Mouse (Mus musculus) midbrain, embryonic 14.5 days (tissue): ENCODE results near the gene Spin1. TPM values are rescaled to one million over a fixed set of nuclear protein-coding genes. Genes with fewer than 3 reads are reported as not detected.

Source experiments
- ATAC-seq: fragments of 200-750 bp; cut with Nextera tagmentation; 2 replicates; pipeline ENCODE4 v1.8.0; 2017; ENCODE audit warnings: moderate number of reproducible peaks, moderate library complexity; ENCODE audit not compliant: low FRiP score, low TSS enrichment
- DNase-seq: peaks from one replicate; pipeline ENCODE4 v3.0.0-alpha.2; 2015
- H3K27ac ChIP-seq: fragments of 300-500 bp; sonication (generic); replicated peaks from 2 replicates; pipeline ENCODE4 v1.5.1; 2014; ENCODE audit warnings: mild to moderate bottlenecking, low read depth, low read length, moderate library complexity
- H3K27me3 ChIP-seq: fragments of 300-500 bp; sonication (generic); 2 replicates; pipeline ENCODE4 v1.6.1; 2014; ENCODE audit warnings: low read length, control low read depth, mixed read lengths; ENCODE audit not compliant: control insufficient read depth, insufficient read depth
- H3K36me3 ChIP-seq: fragments of 300-500 bp; sonication (generic); 2 replicates; pipeline ENCODE4 v1.6.1; 2014; ENCODE audit warnings: low read length, control low read depth; ENCODE audit not compliant: control insufficient read depth, insufficient read depth
- H3K4me1 ChIP-seq: fragments of 300-500 bp; sonication (generic); 2 replicates; pipeline ENCODE4 v1.6.1; 2014; ENCODE audit warnings: mild to moderate bottlenecking, antibody characterized with exemption, low read length, control low read depth; ENCODE audit not compliant: control insufficient read depth, insufficient read depth
- H3K4me2 ChIP-seq: fragments of 300-500 bp; sonication (generic); 2 replicates; pipeline ENCODE4 v1.6.1; 2014; ENCODE audit warnings: mild to moderate bottlenecking, low read length, moderate library complexity
- H3K4me3 ChIP-seq: fragments of 300-500 bp; sonication (generic); replicated peaks from 2 replicates; pipeline ENCODE4 v1.5.1; 2014; ENCODE audit warnings: low read depth, low read length
- H3K9ac ChIP-seq: fragments of 300-500 bp; sonication (generic); replicated peaks from 2 replicates; pipeline ENCODE4 v1.6.1; 2014; ENCODE audit warnings: mild to moderate bottlenecking, low read length, moderate library complexity
- H3K9me3 ChIP-seq: fragments of 300-500 bp; sonication (generic); 2 replicates; pipeline ENCODE4 v1.6.1; 2016; ENCODE audit warnings: low read length, control low read depth, mixed read lengths; ENCODE audit not compliant: control insufficient read depth
- WGBS: fragments of 180-500 bp; shearing (Covaris S2); extraction: QIAGEN DNeasy Blood & Tissue Kit; methylation state at CpG from one replicate; pipeline ENCODE4 v1.1.7; 2014; 5-methylcytosine and 5-hydroxymethylcytosine counted together
- polyA plus RNA-seq: library from polyadenylated mRNA; unstranded; fragments of >200 nt; fragmentation: Nextera tagmentation; extraction: Ambion mirVana; gene quantifications from 2 replicates; pipeline ENCODE4 v1.2.1, GENCODE M21; 2014

Gene Spin1
- polyA plus RNA-seq, result 149 and 202 TPM in 2 replicates

GRCm38 (mm10) chr13:51100233-51101015 is at the start of gene Spin1:
Spin1 (plus strand) TSS chr13:51100880.
- peak; percentile 89 for ATAC-seq
- H3K9ac ChIP-seq, result peak within 1 kb of the TSS; percentile 96
- no peaks in the 10 kb centered on the region for H3K36me3 ChIP-seq
- H3K4me2 ChIP-seq, result peak within 1 kb of the TSS; percentile 60
- peaks cover 14% of the 10 kb centered on the region for H3K4me1 ChIP-seq
- WGBS, result under 1% methylated on average over 69 of the region's 85 CpGs
- no peaks in the 10 kb centered on the region for H3K27me3 ChIP-seq
- peak within 1 kb of the TSS; percentile 87 for H3K4me3 ChIP-seq
- peak within 1 kb of the TSS; percentile 95 for H3K27ac ChIP-seq
- peak; percentile 95 for DNase-seq
- 0 out of 2 replicates have a peak, but pooled peaks cover 4% of the 10 kb centered on the region for H3K9me3 ChIP-seq

DNA sequence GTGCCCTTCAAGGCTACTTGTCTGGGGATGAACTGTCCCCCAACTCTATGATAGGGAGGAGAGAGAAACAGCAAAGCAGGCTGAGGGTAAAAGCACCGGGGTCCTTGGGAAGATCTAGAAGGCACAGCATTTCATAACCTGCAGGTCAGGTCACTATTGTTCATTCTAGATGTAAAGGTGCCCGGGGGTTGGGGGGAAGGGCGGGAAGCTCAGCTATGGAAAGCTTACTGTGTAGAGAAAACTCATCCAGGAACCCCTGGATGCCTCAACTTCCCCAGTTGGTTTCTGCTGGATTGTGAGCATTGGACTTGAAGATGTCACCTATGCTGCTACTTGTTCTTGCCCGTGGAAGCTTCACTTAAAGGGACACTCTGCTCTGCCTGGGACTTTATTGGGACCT is 49.7 kb upstream of the Spin1 start:
- Histone ChIP-seq H3K4me1 (no peaks in the 10 kb centered on the region), H3K9ac (no peak overlapping the region), H3K27ac (no peak overlapping the region), H3K9me3 (no peaks in the 10 kb centered on the region), H3K36me3 (no peaks in the 10 kb centered on the region), H3K4me2 (no peak overlapping the region), H3K4me3 (no peak overlapping the region), H3K27me3 (no peaks in the 10 kb centered on the region)
- DNase-seq, result no peak
- ATAC-seq, result no peak
- 93% methylated on average over 4 of the region's 4 CpGs for WGBS

GRCm38 (mm10) chr13:51052408-51052807 is 48.3 kb upstream of the Spin1 start:
- H3K4me3 ChIP-seq, result no peak overlapping the region
- 73% methylated on average over 3 of the region's 3 CpGs for WGBS
- ATAC-seq (no peak), DNase-seq (no peak)
- H3K9me3 ChIP-seq, result no peaks in the 10 kb centered on the region
- no peak overlapping the region for H3K9ac ChIP-seq
- H3K4me2 ChIP-seq, result no peak overlapping the region
- H3K36me3 ChIP-seq, result no peaks in the 10 kb centered on the region
- no peaks in the 10 kb centered on the region for H3K27me3 ChIP-seq
- H3K27ac ChIP-seq, result no peak overlapping the region
- H3K4me1 ChIP-seq, result no peaks in the 10 kb centered on the region

DNA sequence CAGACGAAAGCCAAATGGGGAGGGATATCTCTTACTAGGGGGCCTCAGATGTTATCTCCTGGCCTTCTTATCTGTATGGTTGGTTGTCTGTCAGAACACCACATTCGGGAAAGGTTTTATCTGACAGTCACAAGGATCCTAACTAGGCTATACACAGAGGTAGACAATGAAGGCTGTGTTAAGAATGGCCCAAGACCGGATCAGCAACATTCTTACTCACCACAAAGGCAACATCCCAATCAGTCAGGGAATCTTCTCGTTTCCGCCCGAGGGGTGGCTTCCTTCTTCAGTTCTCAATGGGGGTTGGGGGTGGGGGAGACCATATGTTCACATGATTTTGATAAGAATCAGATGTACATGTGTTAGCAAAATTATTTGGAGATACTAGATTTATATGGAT is 37.7 kb upstream of the Spin1 start:
- Histone ChIP-seq H3K27ac (no peak overlapping the region), H3K4me2 (no peak overlapping the region), H3K4me3 (no peak overlapping the region), H3K36me3 (no peaks in the 10 kb centered on the region), H3K4me1 (no peaks in the 10 kb centered on the region), H3K9ac (no peak overlapping the region), H3K9me3 (no peaks in the 10 kb centered on the region), H3K27me3 (no peaks in the 10 kb centered on the region)
- no peak for ATAC-seq
- DNase-seq, result no peak
- 88% methylated on average over 6 of the region's 6 CpGs for WGBS

GRCm38 (mm10) chr13:51063721-51064120 is 37.0 kb upstream of the Spin1 start:
- Histone ChIP-seq H3K4me2 (no peak overlapping the region), H3K36me3 (no peaks in the 10 kb centered on the region), H3K27me3 (no peaks in the 10 kb centered on the region), H3K4me3 (no peak overlapping the region), H3K9me3 (no peaks in the 10 kb centered on the region), H3K27ac (no peak overlapping the region), H3K9ac (no peak overlapping the region), H3K4me1 (no peaks in the 10 kb centered on the region)
- 100% methylated on average over 1 of the region's 1 CpGs for WGBS
- no peak for ATAC-seq
- no peak for DNase-seq

GRCm38 (mm10) chr13:51064429-51064828 is 36.3 kb upstream of the Spin1 start:
- DNase-seq (no peak), ATAC-seq (no peak)
- Histone ChIP-seq H3K4me1 (no peaks in the 10 kb centered on the region), H3K9me3 (no peaks in the 10 kb centered on the region), H3K9ac (no peak overlapping the region), H3K36me3 (no peaks in the 10 kb centered on the region), H3K27me3 (no peaks in the 10 kb centered on the region), H3K27ac (no peak overlapping the region), H3K4me2 (no peak overlapping the region), H3K4me3 (no peak overlapping the region)
- 39% methylated on average over 3 of the region's 3 CpGs for WGBS

GRCm38 (mm10) chr13:51071063-51071680 is 29.5 kb upstream of the Spin1 start:
- WGBS, result 90% methylated on average over 11 of the region's 11 CpGs
- Histone ChIP-seq H3K4me2 (no peak overlapping the region), H3K9me3 (no peaks in the 10 kb centered on the region), H3K27ac (no peak overlapping the region), H3K27me3 (no peaks in the 10 kb centered on the region), H3K9ac (no peak overlapping the region), H3K4me1 (no peaks in the 10 kb centered on the region), H3K36me3 (no peaks in the 10 kb centered on the region), H3K4me3 (no peak overlapping the region)
- DNase-seq, result no peak
- ATAC-seq, result no peak

- Histone ChIP-seq H3K4me3 (no peak overlapping the region), H3K4me1 (no peaks in the 10 kb centered on the region), H3K27me3 (no peaks in the 10 kb centered on the region), H3K4me2 (no peak overlapping the region), H3K27ac (no peak overlapping the region), H3K36me3 (no peaks in the 10 kb centered on the region), H3K9ac (no peak overlapping the region), H3K9me3 (no peaks in the 10 kb centered on the region)
- WGBS, result 82% methylated on average over 8 of the region's 8 CpGs
- DNase-seq, result no peak
- no peak for ATAC-seq
These were observed 28.9 kb upstream of the Spin1 start for GRCm38 (mm10) chr13:51071763-51072276.
